Mouse (Mus musculus) spleen, postnatal 36 days (tissue): ENCODE results near the gene Zbtb4.
A peak's percentile ranks its signal among the peaks of the same experiment; 100 is the strongest.

ENCODE experiments used
- DNase-seq, 2 experiments: peaks; one replicate each; pipeline ENCODE4 v3.0.0; 2022; ENCODE audit warnings: low spot score in 2 of 2, mixed read lengths in 1 of 2

Zbtb4 gene

DNA sequence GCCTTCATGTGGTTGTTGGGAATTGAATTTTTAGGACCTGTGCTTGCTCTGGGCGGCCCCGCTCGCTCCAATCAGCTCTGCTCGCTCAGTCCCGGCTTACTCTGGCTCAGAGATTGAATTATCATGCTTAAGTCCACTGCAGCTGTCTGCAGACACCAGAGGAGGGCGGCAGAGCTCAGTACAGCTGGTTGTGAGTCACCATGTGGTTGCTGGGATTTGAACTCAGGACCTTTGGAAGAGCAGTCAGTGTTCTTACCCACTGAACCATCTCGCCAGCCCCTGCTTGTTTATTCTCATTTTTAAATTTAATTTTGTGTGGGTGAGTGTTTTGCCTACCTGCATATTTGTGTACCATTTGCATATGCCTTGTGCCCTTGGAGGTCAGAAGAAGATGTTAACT lies 2.2 kb upstream of the Zbtb4 start:
- DNase-seq: no peak

- DNase-seq: peak; percentile 71 to 77
These were observed 456 bp downstream of the Zbtb4 start for GRCm38 (mm10) chr11:69766126-69766609.

GRCm38 (mm10) chr11:69766872-69767624 lies 1.3 kb downstream of the Zbtb4 start:
- no peak for DNase-seq

- no peak for DNase-seq
These were observed 1.9 kb downstream of the Zbtb4 start for GRCm38 (mm10) chr11:69767625-69767909.

- DNase-seq: peak; percentile 37 to 45
These were observed 9.2 kb downstream of the Zbtb4 start for GRCm38 (mm10) chr11:69774961-69775360.

GRCm38 (mm10) chr11:69775716-69776115 lies 10.0 kb downstream of the Zbtb4 start:
- DNase-seq: no peak

DNA sequence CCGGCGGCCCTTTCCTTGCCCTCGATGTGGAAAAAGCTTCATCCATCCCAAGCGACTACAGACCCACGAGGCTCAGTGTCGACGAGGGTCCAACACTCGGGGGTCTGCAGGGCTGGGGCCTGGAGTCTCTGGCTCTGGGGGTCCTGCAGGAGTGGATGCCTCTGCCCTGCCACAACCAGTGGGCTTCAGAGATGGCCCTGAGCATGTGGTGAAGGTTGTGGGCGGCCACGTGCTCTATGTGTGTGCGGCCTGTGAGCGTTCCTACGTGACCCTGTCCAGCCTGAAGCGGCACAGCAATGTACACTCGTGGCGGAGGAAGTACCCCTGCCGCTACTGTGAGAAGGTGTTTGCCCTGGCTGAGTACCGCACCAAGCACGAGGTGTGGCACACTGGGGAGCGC lies 10.8 kb downstream of the Zbtb4 start:
- DNase-seq: no peak

GRCm38 (mm10) chr11:69777504-69778257 lies 12.0 kb downstream of the Zbtb4 start:
- DNase-seq: no peak

- DNase-seq: no peak
These were observed 12.7 kb downstream of the Zbtb4 start for GRCm38 (mm10) chr11:69778258-69778982.

- DNase-seq: no peak
These were observed 13.3 kb downstream of the Zbtb4 start for GRCm38 (mm10) chr11:69778985-69779384.

- DNase-seq: no peak
These were observed 16.1 kb downstream of the Zbtb4 start for GRCm38 (mm10) chr11:69781828-69782227.

DNA sequence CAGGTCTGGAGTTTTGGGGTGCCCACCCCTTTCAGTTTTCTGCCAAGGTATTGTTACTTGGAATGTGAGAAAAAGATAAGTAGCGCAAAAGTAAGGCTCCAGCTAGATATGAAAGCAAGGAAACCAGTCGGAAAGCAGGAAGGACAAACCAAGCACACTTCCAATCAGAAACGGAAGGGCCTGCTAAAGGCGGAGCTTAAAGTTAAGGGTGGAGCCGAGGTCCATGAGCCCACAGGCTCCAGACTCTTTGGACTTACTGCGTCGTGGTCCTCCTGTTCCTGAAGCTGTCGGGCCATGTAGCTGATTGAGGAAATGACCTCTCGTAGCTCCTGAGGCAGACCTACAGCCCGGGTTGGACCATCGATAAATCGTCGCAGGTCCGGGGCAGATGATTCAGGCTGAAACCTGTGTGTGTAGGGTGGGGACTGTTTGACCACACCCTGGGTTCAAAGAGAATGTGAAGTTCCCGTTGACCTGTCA lies 19.1 kb downstream of the Zbtb4 start:
- DNase-seq: peak in 1 of 2 experiments; percentile 38

GRCm38 (mm10) chr11:69787306-69787705 lies 21.6 kb downstream of the Zbtb4 start:
- DNase-seq: no peak

DNA sequence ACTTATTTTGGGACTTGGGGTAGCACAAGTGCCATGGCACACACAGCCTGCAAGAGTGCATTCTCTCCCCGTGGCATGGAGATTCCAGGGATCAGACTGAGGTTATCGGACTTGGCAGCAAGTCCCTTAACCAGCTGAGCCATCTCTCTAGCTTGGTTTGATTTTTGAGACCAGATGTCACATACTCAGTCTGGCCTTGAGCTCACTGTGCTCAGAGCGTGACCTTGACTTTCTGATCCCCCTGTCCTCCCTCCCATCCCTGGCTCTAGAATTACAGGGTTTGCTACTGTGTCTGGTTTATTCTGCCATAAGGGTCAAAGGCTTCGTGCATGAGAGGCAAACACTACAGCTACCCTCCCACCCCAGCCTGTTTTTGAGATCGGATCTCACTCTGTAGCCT lies 23.7 kb downstream of the Zbtb4 start:
- DNase-seq: no peak

DNA sequence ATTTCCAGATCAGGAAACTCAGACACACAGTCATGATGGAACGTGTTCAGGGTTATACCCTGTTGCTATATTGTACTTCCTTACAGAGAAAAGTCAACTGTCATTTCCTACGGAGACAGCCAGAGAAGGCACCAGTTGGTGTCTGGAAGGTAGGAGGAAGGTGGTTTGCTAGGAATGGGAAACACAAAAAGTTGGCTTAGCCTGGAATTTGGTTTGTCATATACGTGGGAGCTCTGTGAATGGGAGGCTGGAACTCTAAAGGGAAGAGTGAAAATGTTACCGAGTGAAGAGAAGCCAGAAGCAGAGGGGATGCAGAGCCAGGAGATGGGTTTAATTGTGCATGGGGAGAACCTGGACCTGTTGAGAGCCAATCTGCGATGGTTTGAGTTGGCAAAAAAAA lies 25.7 kb downstream of the Zbtb4 start:
- DNase-seq: no peak

DNA sequence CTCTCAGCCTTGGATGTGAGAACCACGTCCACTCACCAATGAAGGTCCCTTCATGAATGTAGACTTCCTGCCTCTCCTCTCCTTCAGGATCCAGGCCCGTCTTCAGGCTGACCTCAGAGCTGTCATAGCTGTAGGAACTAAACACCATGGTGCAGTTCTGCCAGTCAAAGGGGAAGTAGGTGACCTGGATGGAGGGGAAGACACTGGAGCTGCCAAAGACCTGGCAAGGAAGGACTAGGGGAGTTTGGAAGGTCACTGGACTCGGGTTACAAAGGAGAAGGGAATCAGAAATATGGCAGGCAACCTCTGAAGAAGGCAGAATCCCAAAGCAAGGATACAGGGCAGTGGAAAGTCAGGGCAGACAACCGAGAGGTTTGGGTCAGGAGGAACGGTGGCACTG lies 27.7 kb downstream of the Zbtb4 start:
- DNase-seq: no peak

DNA sequence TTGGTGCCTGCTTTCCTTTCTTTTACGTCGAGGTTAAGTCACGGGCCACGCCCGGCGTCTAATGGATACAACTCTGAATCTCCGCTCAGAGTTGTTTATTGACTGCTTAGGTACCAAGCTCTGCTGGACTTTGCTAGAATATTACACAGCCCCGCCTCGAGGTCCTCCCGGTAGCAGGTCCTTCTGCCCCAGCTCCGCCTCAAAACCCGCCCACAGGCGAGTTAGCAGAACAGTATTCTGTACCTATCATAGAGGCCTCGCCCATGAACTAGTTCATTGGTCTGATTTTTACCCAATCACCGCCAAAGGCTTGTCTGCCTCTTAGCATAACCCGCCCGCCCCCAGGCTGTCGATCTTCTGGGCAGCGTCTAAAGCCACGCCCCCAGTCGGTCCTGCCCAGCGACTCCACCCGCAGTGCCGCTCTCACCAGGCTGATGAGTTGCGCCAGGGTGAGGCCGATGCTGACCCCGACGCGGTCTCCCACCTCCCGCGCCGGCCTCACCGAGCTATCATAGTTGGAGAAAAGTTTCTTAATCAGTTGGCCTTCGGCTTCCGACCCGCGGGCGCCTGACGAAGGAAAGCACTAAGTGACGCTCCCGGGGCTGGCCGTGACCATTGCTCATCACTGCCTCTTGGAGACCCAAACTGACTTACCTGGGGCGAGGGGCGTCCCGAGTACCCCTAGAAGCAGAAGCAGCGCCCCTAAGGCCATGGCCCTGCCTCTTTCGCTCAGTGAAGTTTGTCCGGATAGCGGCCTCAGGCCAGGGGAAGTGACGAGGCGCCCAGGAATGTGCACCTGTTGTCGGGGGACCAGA lies 29.7 kb downstream of the Zbtb4 start, which contains the start of gene Chrnb1:
Chrnb1 (minus strand) TSS at position 776 of the 815 bp plus-strand sequence.
- DNase-seq: peak; percentile 98 to 99

DNA sequence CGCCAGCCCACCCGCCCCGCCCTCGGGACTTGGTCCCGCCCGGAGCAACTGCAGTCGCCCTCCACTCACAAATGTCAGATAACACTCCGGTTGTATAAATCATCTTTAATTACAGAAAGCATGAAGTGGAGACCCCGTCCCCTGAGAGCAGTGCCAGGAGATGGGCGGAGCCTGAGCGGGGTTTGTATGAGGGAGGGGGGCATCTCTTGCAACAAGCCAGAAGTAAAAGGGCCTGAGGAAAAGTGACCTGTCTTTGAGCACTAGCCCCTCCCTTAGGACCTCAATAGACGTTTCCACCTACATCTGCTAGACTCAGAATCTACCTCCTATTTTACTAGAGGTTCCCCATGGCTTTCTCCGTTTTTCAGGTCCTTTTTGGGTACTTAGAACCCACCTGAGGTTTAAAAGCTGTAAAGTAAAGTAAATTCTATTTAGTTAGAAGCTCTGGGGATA lies 30.3 kb downstream of the Zbtb4 start:
- DNase-seq: no peak

GRCm38 (mm10) chr11:69797924-69798323 lies 32.2 kb downstream of the Zbtb4 start:
- DNase-seq: no peak

DNA sequence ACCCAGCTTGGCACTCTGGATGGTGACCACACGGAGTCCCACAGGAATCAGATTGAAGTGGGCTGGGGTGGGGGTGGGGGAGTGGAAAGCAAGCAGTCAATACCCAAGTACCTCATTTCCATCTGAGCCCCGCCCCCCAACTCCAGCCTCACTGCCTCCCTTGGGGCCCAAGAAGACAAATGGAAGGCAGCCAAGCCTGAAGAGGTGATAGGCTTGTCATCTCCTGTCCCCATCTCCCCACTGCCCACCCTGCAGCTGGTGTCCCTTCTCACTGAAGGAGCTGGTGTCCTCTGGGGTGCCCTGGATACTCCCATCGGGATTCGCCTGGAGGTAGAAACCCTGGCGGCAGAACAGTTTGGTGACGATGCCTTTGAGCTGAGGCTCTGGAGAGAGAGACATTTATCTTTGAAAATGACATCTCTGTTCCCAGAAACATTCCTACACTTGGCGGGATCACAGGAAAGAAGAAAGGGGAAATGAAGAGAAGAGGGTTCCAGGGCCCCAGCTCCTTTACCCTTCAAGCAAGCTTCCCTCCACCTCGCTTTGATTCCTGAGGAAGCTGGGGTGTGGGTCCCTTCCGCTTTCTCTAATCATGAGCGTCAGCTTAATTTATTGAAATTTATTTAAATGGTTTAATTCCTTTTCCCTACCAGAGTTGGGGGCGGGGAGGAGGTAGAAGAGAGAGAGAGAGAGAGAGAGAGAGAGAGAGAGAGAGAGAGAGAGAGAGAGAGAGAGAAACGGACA lies 33.9 kb downstream of the Zbtb4 start:
- DNase-seq: peak; percentile 66 to 73

DNA sequence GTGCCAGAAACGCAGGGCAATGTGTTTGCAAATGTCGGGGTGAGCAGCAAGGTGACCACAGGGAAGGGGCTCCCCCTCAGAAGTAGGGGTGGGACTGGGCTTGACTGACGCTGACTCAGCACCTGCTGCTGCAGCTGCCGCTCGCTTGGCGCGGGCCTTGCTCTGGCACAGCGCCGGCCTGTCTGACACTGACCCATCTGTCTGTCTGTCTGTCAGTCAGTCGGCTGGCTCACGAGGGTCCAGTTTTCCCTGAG lies 34.4 kb downstream of the Zbtb4 start:
- DNase-seq: no peak
